Mouse (Mus musculus) stomach, embryonic 14.5 days (tissue): ENCODE results near the gene Tbc1d30. TPM values are rescaled to one million over a fixed set of nuclear protein-coding genes. Genes with fewer than 3 reads are reported as not detected.

Experiments
- ATAC-seq: fragments of 200-750 bp; cut with Nextera tagmentation; 2 replicates; pipeline ENCODE4 v1.8.0; 2017; ENCODE audit warnings: low read depth, moderate TSS enrichment; ENCODE audit not compliant: insufficient number of reproducible peaks, insufficient read depth, low FRiP score
- H3K27ac ChIP-seq: fragments of 300-500 bp; sonication (generic); 2 replicates; pipeline ENCODE4 v1.5.1; 2014; ENCODE audit warnings: mild to moderate bottlenecking, low read length, moderate library complexity, mixed read lengths
- H3K27me3 ChIP-seq: fragments of 300-500 bp; sonication (generic); 2 replicates; pipeline ENCODE4 v1.6.1; 2014; ENCODE audit warnings: low read length, control low read depth, mixed read lengths; ENCODE audit not compliant: control insufficient read depth, insufficient read depth
- H3K36me3 ChIP-seq: fragments of 300-500 bp; sonication (generic); 2 replicates; pipeline ENCODE4 v1.6.1; 2014; ENCODE audit warnings: mild to moderate bottlenecking, control low read depth, low read length, moderate library complexity, mixed read lengths; ENCODE audit not compliant: control insufficient read depth, insufficient read depth
- H3K4me1 ChIP-seq: fragments of 300-500 bp; sonication (generic); 2 replicates; pipeline ENCODE4 v1.6.1; 2014; ENCODE audit warnings: low read length, control low read depth, mixed read lengths; ENCODE audit not compliant: control insufficient read depth, insufficient read depth
- H3K4me2 ChIP-seq: fragments of 300-500 bp; sonication (generic); replicated peaks from 2 replicates; pipeline ENCODE4 v1.6.1; 2014; ENCODE audit warnings: low read depth, low read length, control low read depth
- H3K4me3 ChIP-seq: fragments of 300-500 bp; sonication (generic); 2 replicates; pipeline ENCODE4 v1.5.1; 2014; ENCODE audit warnings: low read depth, low read length, control low read depth
- H3K9ac ChIP-seq: fragments of 300-500 bp; sonication (generic); replicated peaks from 2 replicates; pipeline ENCODE4 v1.6.1; 2014; ENCODE audit warnings: low read depth, mild to moderate bottlenecking, control low read depth, low read length, moderate library complexity, mixed read lengths
- H3K9me3 ChIP-seq: fragments of 300-500 bp; sonication (generic); 2 replicates; pipeline ENCODE4 v1.6.1; 2016; ENCODE audit warnings: low read depth, low read length, control low read depth; ENCODE audit not compliant: control insufficient read depth
- WGBS: fragments of 180-500 bp; shearing (Covaris S2); extraction: QIAGEN DNeasy Blood & Tissue Kit; methylation state at CpG from one replicate; pipeline ENCODE4 v1.1.7; 2014; 5-methylcytosine and 5-hydroxymethylcytosine counted together
- polyA plus RNA-seq: library from polyadenylated mRNA; unstranded; fragments of >200 nt; fragmentation: Nextera tagmentation; extraction: Ambion mirVana; gene quantifications from 2 replicates; pipeline ENCODE4 v1.2.1, GENCODE M21; 2014

The Tbc1d30 gene
- polyA plus RNA-seq, 1 experiment from 2014 or later: 6.1 TPM

DNA sequence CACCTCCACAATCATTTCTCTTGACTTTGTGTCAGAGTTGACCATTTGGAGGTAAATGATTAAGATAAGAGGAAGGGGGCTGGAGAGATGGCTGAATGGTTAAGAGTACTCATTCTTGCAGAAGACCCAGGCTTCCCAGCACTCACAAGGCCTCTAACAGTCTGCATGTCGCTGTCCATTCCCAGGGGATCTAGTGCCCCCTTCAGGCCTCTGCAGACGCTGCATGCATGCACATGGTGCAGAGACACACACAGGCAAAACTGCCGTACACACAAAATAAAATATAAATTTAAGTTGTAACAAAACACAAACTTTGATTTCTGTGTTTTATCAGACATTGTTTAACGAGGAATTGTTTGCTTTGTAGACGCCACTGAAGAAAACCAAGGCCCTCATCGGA is 19.7 kb upstream of the Tbc1d30 start:
- WGBS: 88% methylated on average over 6 of the region's 6 CpGs
- no peak overlapping the region for H3K4me2 ChIP-seq
- H3K4me1 ChIP-seq: peaks cover 7% of the 10 kb centered on the region; the same call in 1 of the 2 replicates
- ATAC-seq: no peak
- no peak overlapping the region for H3K9ac ChIP-seq
- no peak overlapping the region for H3K27ac ChIP-seq
- H3K27me3 ChIP-seq: no peaks in the 10 kb centered on the region
- H3K9me3 ChIP-seq: no peaks in the 10 kb centered on the region
- no peak overlapping the region for H3K4me3 ChIP-seq
- H3K36me3 ChIP-seq: peaks cover 8% of the 10 kb centered on the region

DNA sequence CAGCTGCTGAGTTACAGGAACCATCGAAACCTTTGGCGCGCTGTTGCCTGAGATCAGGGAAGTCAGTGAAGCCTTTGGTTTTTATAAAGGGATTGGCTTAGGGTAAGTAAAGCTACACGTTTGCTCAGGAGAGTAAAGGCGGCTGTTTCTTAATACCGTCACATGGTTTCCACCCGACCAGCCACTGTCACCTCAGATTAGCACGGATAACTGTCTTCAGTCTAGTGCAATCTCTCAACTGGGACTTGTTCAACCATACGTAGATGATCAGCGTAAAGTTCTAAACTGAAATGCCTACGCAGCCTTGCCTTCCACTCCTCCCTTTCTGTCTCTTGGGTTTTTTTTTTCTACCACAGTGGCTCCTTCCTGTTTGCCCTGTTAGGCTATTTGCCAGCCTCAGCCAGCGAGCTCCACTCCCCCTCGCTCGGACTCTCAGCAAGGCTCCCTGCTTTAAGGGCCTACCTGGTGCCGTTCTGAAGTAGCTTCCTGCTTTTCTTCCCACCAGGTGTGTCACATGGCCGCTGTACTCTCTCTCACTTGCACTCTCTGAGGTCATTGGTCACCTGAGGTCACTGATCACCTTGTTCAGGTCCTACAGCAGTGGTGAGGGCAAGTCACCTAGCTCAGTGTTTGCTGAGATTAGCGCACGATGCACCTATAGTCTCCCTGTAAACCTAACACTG is 17.8 kb upstream of the Tbc1d30 start:
- Histone ChIP-seq H3K27me3 (no peaks in the 10 kb centered on the region), H3K36me3 (peaks cover 5% of the 10 kb centered on the region), H3K4me1 (peaks cover 13% of the 10 kb centered on the region; the same call in 1 of the 2 replicates), H3K27ac (no peak overlapping the region), H3K4me2 (no peak overlapping the region), H3K4me3 (no peak overlapping the region), H3K9me3 (no peaks in the 10 kb centered on the region), H3K9ac (no peak overlapping the region)
- WGBS: 82% methylated on average over 18 of the region's 18 CpGs
- ATAC-seq: no peak

- H3K9ac ChIP-seq: no peak overlapping the region
- H3K27ac ChIP-seq: no peak overlapping the region
- H3K4me1 ChIP-seq: peaks cover 13% of the 10 kb centered on the region; the same call in 1 of the 2 replicates
- H3K4me3 ChIP-seq: no peak overlapping the region
- H3K9me3 ChIP-seq: no peaks in the 10 kb centered on the region
- H3K36me3 ChIP-seq: no peaks in the 10 kb centered on the region; the same call in 1 of the 2 replicates
- ATAC-seq: no peak
- no peak overlapping the region for H3K4me2 ChIP-seq
- no peaks in the 10 kb centered on the region for H3K27me3 ChIP-seq
- 87% methylated on average over 9 of the region's 9 CpGs for WGBS
These were observed 16.7 kb upstream of the Tbc1d30 start for GRCm38 (mm10) chr10:121367780-121368179.

GRCm38 (mm10) chr10:121367271-121367670 is 16.2 kb upstream of the Tbc1d30 start:
- H3K36me3 ChIP-seq: no peaks in the 10 kb centered on the region; the same call in 1 of the 2 replicates
- WGBS: 80% methylated on average over 13 of the region's 13 CpGs
- no peak for ATAC-seq
- no peak overlapping the region for H3K4me2 ChIP-seq
- H3K4me3 ChIP-seq: no peak overlapping the region
- H3K27me3 ChIP-seq: no peaks in the 10 kb centered on the region
- H3K4me1 ChIP-seq: peaks cover 13% of the 10 kb centered on the region; the same call in 1 of the 2 replicates
- no peaks in the 10 kb centered on the region for H3K9me3 ChIP-seq
- no peak overlapping the region for H3K9ac ChIP-seq
- H3K27ac ChIP-seq: no peak overlapping the region

DNA sequence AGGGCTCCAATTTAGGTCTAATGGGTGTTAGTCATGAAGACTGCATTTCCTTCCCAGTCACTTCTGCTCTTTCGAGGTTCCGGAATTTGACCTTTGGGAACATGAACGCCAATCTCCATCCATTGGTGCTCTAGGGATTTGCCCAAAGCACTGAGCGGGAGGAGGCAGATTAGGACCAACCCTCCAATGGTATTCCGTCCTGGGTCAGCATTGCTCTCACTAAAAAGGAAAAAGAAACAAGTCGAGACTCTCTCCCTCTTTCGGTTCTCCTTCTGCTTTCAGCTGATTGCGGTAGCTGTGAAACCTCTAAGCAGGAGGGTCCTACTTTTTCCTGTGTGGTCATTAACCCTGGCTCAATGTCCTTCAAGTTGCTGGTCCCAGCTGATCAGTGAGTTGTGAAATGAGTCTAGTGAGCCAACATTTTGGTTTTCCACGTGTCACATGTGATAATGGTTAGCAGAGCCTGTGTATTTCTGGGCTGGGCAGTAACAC is 14.7 kb upstream of the Tbc1d30 start:
- H3K27me3 ChIP-seq: no peaks in the 10 kb centered on the region
- 16% methylated on average over 9 of the region's 9 CpGs for WGBS
- H3K9me3 ChIP-seq: no peaks in the 10 kb centered on the region
- H3K4me1 ChIP-seq: peaks cover 13% of the 10 kb centered on the region; the same call in 1 of the 2 replicates
- no peak overlapping the region for H3K27ac ChIP-seq
- H3K9ac ChIP-seq: peak overlapping the region; percentile 62
- H3K4me3 ChIP-seq: peak overlapping the region; percentile 71
- H3K36me3 ChIP-seq: no peaks in the 10 kb centered on the region; the same call in 1 of the 2 replicates
- ATAC-seq: no peak
- H3K4me2 ChIP-seq: peak overlapping the region; percentile 97

- peak within 1 kb of the TSS; percentile 21; the same call in 1 of the 2 replicates for H3K27ac ChIP-seq
- H3K4me1 ChIP-seq: peaks cover 13% of the 10 kb centered on the region; the same call in 1 of the 2 replicates
- peak within 1 kb of the TSS; percentile 62 for H3K9ac ChIP-seq
- H3K4me2 ChIP-seq: peak within 1 kb of the TSS; percentile 97
- no peaks in the 10 kb centered on the region for H3K9me3 ChIP-seq
- whole genome bisulfite sequencing: under 1% methylated on average over 69 of the region's 72 CpGs
- ATAC-seq: peak; percentile 96
- H3K4me3 ChIP-seq: peak within 1 kb of the TSS; percentile 71
- H3K27me3 ChIP-seq: no peaks in the 10 kb centered on the region
- H3K36me3 ChIP-seq: no peaks in the 10 kb centered on the region; the same call in 1 of the 2 replicates
These were observed 13.9 kb upstream of the Tbc1d30 start, which contains the start of gene Gns for GRCm38 (mm10) chr10:121364801-121365564. Gene Gns (plus strand): TSS chr10:121365090.

DNA sequence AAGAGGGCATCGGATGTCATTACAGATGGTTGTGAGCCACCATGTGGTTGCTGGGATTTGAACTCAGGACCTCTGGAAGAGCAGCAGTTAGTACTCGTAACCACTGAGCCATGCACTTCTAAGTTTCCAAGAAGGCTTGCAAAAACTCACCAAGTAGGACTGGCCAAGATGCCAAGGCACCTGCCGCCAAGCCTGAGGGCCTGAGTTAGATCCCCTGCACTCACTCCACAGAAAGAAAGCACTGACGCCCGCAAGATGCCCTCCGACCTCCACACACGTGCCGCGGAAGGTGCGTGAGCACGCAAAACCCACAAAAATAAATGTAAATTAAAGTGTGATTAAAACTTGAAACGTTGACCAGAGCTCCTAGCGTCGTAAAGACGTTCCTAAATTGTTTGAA is 13.2 kb upstream of the Tbc1d30 start:
- 22% methylated on average over 15 of the region's 15 CpGs for WGBS
- Histone ChIP-seq H3K4me1 (peaks cover 13% of the 10 kb centered on the region; the same call in 1 of the 2 replicates), H3K4me2 (peak overlapping the region; percentile 97), H3K9me3 (no peaks in the 10 kb centered on the region), H3K27me3 (no peaks in the 10 kb centered on the region), H3K36me3 (no peaks in the 10 kb centered on the region), H3K9ac (peak overlapping the region; percentile 62; the same call in 1 of the 2 replicates), H3K27ac (no peak overlapping the region), H3K4me3 (peak overlapping the region; percentile 71)
- ATAC-seq: no peak

- H3K9me3 ChIP-seq: no peaks in the 10 kb centered on the region
- 79% methylated on average over 8 of the region's 8 CpGs for WGBS
- H3K4me1 ChIP-seq: peaks cover 13% of the 10 kb centered on the region; the same call in 1 of the 2 replicates
- H3K27me3 ChIP-seq: no peaks in the 10 kb centered on the region
- no peak overlapping the region for H3K4me3 ChIP-seq
- ATAC-seq: no peak
- no peaks in the 10 kb centered on the region for H3K36me3 ChIP-seq
- H3K4me2 ChIP-seq: no peak overlapping the region
- no peak overlapping the region for H3K27ac ChIP-seq
- no peak overlapping the region for H3K9ac ChIP-seq
These were observed 12.1 kb upstream of the Tbc1d30 start for GRCm38 (mm10) chr10:121363201-121363600.
